Mouse (Mus musculus): ENCODE measurements around the gene Sik3. TPM values are rescaled to one million over a fixed set of nuclear protein-coding genes. Genes with fewer than 3 reads are reported as not detected.
A peak's percentile ranks its signal among the peaks of the same experiment; 100 is the strongest.

The Sik3 gene
- polyA plus RNA-seq, 1 experiment from 2014 or later = 10.2 TPM

DNA sequence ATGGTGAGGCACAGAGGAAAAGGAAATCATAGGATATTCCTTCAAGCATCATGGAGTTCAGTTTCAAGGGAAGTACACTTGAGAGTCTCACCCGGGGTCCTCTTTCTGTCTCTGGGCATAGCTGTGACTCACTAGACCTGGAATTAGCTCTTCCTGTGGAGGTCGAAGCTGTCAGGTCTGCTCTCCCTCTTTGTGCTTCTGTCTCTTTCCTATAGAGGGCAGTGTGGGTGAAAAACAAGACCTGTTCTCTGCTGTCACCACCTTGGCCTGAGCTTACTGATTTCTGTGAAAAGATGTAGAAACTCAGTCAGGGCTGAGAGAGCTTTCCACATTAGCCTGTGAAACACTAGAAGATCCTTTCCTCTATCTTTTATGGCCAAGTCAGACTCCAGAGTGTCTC is 172.6 kb downstream of the Sik3 start:
- 35% methylated on average over 2 of the region's 2 CpGs for WGBS
- ATAC-seq (replicated peaks; ENCODE audit: low FRiP score) = no peak
- Histone ChIP-seq H3K27me3 (no peaks in the 10 kb centered on the region), H3K9me3 (replicated peaks) (no peaks in the 10 kb centered on the region), H3K4me1 (peaks cover 20% of the 10 kb centered on the region; the same call in 1 of the 2 replicates), H3K36me3 (peaks cover 18% of the 10 kb centered on the region), H3K4me2 (no peak overlapping the region), H3K9ac (no peak overlapping the region), H3K4me3 (replicated peaks) (no peak overlapping the region), H3K27ac (peak overlapping the region; percentile 72)

DNA sequence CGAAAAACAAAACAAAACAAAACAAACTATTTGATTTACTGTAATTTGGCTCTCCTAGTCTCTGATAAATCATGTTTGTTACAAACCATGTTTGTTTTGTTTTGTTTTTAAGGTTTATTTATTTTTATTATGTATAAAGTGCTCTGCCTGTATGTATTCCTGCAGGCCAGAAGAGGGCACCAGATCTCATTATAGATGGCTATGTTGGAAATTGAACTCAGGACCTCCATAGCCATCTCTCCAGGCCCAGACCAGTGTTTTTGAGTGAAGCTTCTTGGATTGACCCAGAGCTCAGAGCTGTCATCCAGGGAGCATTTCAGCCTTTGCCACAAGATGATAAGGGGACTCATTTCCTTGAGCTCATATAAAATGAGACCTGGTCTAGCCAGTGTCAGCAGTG is 173.8 kb downstream of the Sik3 start:
- WGBS = 66% methylated on average over 1 of the region's 1 CpGs
- Histone ChIP-seq H3K9me3 (replicated peaks) (no peaks in the 10 kb centered on the region), H3K4me3 (replicated peaks) (no peak overlapping the region), H3K9ac (no peak overlapping the region), H3K4me2 (no peak overlapping the region), H3K4me1 (peaks cover 23% of the 10 kb centered on the region), H3K27me3 (no peaks in the 10 kb centered on the region), H3K27ac (no peak overlapping the region), H3K36me3 (peaks cover 14% of the 10 kb centered on the region)
- ATAC-seq (replicated peaks; ENCODE audit: low FRiP score) = no peak

- Histone ChIP-seq H3K36me3 (peaks cover 14% of the 10 kb centered on the region), H3K27ac (no peak overlapping the region), H3K4me3 (replicated peaks) (no peak overlapping the region), H3K9me3 (replicated peaks) (no peaks in the 10 kb centered on the region), H3K4me2 (no peak overlapping the region), H3K27me3 (no peaks in the 10 kb centered on the region), H3K4me1 (peaks cover 23% of the 10 kb centered on the region), H3K9ac (no peak overlapping the region)
- WGBS = 83% methylated on average over 4 of the region's 4 CpGs
- ATAC-seq (replicated peaks; ENCODE audit: low FRiP score) = no peak
These were observed 175.8 kb downstream of the Sik3 start for GRCm38 (mm10) chr9:46188370-46188769.

DNA sequence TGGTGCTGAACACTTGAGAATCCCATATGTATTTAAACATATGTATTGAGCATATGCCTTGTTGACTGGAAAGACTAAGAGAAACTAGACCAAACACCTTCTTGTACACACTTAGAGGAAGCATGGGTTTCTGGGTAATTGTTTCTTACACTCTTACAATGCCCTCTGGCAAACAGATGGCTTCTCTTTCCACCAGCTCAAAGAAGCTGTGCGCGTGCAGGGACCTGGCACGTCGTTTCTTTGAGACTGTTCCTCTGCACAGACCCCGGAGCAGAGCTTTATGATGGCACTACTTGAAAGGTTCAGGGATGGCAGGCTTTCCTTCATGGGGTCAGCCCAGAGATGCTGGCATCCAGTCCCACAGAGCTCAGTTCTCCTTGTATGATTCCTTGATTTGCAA is 176.3 kb downstream of the Sik3 start:
- Histone ChIP-seq H3K36me3 (peaks cover 14% of the 10 kb centered on the region), H3K9ac (no peak overlapping the region), H3K9me3 (replicated peaks) (no peaks in the 10 kb centered on the region), H3K27me3 (no peaks in the 10 kb centered on the region), H3K4me2 (no peak overlapping the region), H3K4me1 (peaks cover 20% of the 10 kb centered on the region), H3K4me3 (replicated peaks) (no peak overlapping the region), H3K27ac (no peak overlapping the region)
- ATAC-seq (replicated peaks; ENCODE audit: low FRiP score) = no peak
- WGBS = 80% methylated on average over 5 of the region's 5 CpGs

- H3K9ac ChIP-seq = no peak overlapping the region
- no peak overlapping the region for H3K4me2 ChIP-seq
- H3K27ac ChIP-seq = no peak overlapping the region
- WGBS = 87% methylated on average over 10 of the region's 10 CpGs
- no peaks in the 10 kb centered on the region for H3K27me3 ChIP-seq
- ATAC-seq (replicated peaks; ENCODE audit: low FRiP score) = no peak
- no peaks in the 10 kb centered on the region for H3K9me3 ChIP-seq (replicated peaks)
- peaks cover 17% of the 10 kb centered on the region for H3K4me1 ChIP-seq
- peaks cover 14% of the 10 kb centered on the region for H3K36me3 ChIP-seq
- no peak overlapping the region for H3K4me3 ChIP-seq (replicated peaks)
These were observed 176.8 kb downstream of the Sik3 start for GRCm38 (mm10) chr9:46189381-46189780.

GRCm38 (mm10) chr9:46191234-46191633 is 178.6 kb downstream of the Sik3 start:
- 51% methylated on average over 8 of the region's 8 CpGs for WGBS
- Histone ChIP-seq H3K36me3 (peaks cover 24% of the 10 kb centered on the region), H3K9me3 (replicated peaks) (no peaks in the 10 kb centered on the region), H3K9ac (no peak overlapping the region), H3K4me3 (replicated peaks) (no peak overlapping the region), H3K27ac (0 out of 2 replicates have a peak overlapping the region, but pooled peaks have one; percentile 27), H3K4me2 (no peak overlapping the region), H3K4me1 (peaks cover 6% of the 10 kb centered on the region; the same call in 1 of the 2 replicates), H3K27me3 (no peaks in the 10 kb centered on the region)
- ATAC-seq (replicated peaks; ENCODE audit: low FRiP score) = no peak

DNA sequence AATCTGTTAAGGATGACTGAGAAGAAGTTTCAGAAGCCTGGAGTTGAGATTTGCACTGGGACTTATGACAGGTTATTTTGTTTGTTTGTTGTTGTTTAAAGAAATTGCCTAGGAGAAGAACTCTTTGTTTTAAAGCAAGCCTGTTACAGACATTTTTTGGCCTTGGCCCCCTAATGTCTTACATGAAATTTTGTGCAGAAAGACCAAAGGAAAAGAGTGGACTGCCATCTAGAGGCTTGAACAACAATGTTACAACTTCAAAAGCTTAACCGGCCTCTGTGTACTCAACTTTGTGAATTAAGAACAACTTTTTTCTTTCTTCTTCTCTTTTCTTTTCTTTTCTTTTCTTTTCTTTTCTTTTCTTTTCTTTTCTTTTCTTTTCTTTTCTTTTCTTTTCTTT is 179.0 kb downstream of the Sik3 start:
- H3K36me3 ChIP-seq = peaks cover 26% of the 10 kb centered on the region
- H3K27ac ChIP-seq = no peak overlapping the region
- H3K4me2 ChIP-seq = no peak overlapping the region
- H3K27me3 ChIP-seq = no peaks in the 10 kb centered on the region
- H3K4me3 ChIP-seq (replicated peaks) = no peak overlapping the region
- no peak overlapping the region for H3K9ac ChIP-seq
- no peak for ATAC-seq (replicated peaks; ENCODE audit: low FRiP score)
- 29% methylated on average over 1 of the region's 1 CpGs for WGBS
- peaks cover 6% of the 10 kb centered on the region; the same call in 1 of the 2 replicates for H3K4me1 ChIP-seq
- H3K9me3 ChIP-seq (replicated peaks) = no peaks in the 10 kb centered on the region

DNA sequence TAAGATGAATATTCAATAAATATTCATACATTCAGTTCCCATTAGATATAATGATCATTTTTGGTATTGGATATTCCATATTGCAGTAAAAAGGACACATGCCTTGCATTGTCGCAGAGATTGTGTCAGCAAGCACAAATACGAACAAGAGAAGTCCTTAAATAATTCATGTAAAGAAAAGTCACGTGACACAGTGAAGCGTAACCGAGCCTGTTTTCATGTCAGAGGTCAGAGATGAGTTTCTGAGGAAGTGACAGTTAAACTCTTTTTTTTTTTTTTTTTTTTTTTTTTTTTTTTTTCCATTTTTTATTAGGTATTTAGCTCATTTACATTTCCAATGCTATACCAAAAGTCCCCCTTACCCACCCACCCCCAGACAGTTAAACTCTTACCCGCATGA is 180.0 kb downstream of the Sik3 start:
- no peak for ATAC-seq (replicated peaks; ENCODE audit: low FRiP score)
- H3K4me2 ChIP-seq = no peak overlapping the region
- peaks cover 33% of the 10 kb centered on the region for H3K36me3 ChIP-seq
- no peak overlapping the region for H3K9ac ChIP-seq
- H3K4me1 ChIP-seq = peaks cover 6% of the 10 kb centered on the region; the same call in 1 of the 2 replicates
- no peaks in the 10 kb centered on the region for H3K9me3 ChIP-seq (replicated peaks)
- H3K27me3 ChIP-seq = no peaks in the 10 kb centered on the region
- no peak overlapping the region for H3K27ac ChIP-seq
- H3K4me3 ChIP-seq (replicated peaks) = no peak overlapping the region
- 83% methylated on average over 6 of the region's 6 CpGs for WGBS

DNA sequence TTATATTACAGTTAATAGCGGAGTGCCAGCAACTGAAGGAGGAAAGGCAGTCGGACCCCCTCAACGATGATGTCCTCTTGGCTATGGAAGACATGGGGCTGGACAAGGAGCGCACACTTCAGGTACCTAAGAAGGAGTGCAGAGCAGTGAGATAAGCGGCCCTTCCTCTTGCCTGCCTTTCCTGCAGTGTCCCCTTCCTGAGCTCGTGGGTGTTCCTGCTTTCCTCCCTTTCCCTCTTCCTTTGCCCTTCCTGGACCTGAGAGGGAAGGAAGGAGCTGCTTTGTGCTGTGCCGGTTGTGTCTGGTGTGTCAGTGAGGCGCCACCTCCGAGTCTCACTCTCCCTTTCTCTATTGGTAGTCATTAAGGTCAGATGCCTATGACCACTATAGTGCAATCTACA is 182.2 kb downstream of the Sik3 start:
- Histone ChIP-seq H3K4me2 (no peak overlapping the region), H3K27me3 (no peaks in the 10 kb centered on the region), H3K9ac (no peak overlapping the region), H3K4me3 (replicated peaks) (no peak overlapping the region), H3K36me3 (peaks cover 53% of the 10 kb centered on the region), H3K9me3 (replicated peaks) (no peaks in the 10 kb centered on the region), H3K4me1 (peaks cover 6% of the 10 kb centered on the region; the same call in 1 of the 2 replicates), H3K27ac (no peak overlapping the region)
- no peak for ATAC-seq (replicated peaks; ENCODE audit: low FRiP score)
- WGBS = 75% methylated on average over 9 of the region's 9 CpGs

- H3K4me1 ChIP-seq = no peaks in the 10 kb centered on the region
- no peak for ATAC-seq (replicated peaks; ENCODE audit: low FRiP score)
- no peaks in the 10 kb centered on the region for H3K27me3 ChIP-seq
- 0 out of 2 replicates have a peak overlapping the region, but pooled peaks have one; percentile 18 for H3K27ac ChIP-seq
- WGBS = 74% methylated on average over 12 of the region's 12 CpGs
- H3K9me3 ChIP-seq (replicated peaks) = no peaks in the 10 kb centered on the region
- H3K4me2 ChIP-seq = no peak overlapping the region
- H3K4me3 ChIP-seq (replicated peaks) = no peak overlapping the region
- peaks cover 70% of the 10 kb centered on the region for H3K36me3 ChIP-seq
- H3K9ac ChIP-seq = no peak overlapping the region
These were observed 184.1 kb downstream of the Sik3 start for GRCm38 (mm10) chr9:46196699-46197169.

GRCm38 (mm10) chr9:46198461-46198860 is 185.8 kb downstream of the Sik3 start:
- H3K9me3 ChIP-seq (replicated peaks) = no peaks in the 10 kb centered on the region
- H3K36me3 ChIP-seq = peaks cover 83% of the 10 kb centered on the region
- H3K27ac ChIP-seq = no peak overlapping the region
- no peaks in the 10 kb centered on the region for H3K27me3 ChIP-seq
- H3K4me3 ChIP-seq (replicated peaks) = no peak overlapping the region
- no peak overlapping the region for H3K9ac ChIP-seq
- ATAC-seq (replicated peaks; ENCODE audit: low FRiP score) = no peak
- H3K4me1 ChIP-seq = no peaks in the 10 kb centered on the region
- no peak overlapping the region for H3K4me2 ChIP-seq
- 95% methylated on average over 9 of the region's 9 CpGs for WGBS

- 85% methylated on average over 7 of the region's 7 CpGs for WGBS
- ATAC-seq (replicated peaks; ENCODE audit: low FRiP score) = no peak
- Histone ChIP-seq H3K27ac (no peak overlapping the region), H3K9me3 (replicated peaks) (no peaks in the 10 kb centered on the region), H3K4me1 (no peaks in the 10 kb centered on the region), H3K4me3 (replicated peaks) (no peak overlapping the region), H3K27me3 (no peaks in the 10 kb centered on the region), H3K4me2 (no peak overlapping the region), H3K36me3 (peaks cover 88% of the 10 kb centered on the region), H3K9ac (no peak overlapping the region)
These were observed 186.3 kb downstream of the Sik3 start for GRCm38 (mm10) chr9:46198936-46199335.

DNA sequence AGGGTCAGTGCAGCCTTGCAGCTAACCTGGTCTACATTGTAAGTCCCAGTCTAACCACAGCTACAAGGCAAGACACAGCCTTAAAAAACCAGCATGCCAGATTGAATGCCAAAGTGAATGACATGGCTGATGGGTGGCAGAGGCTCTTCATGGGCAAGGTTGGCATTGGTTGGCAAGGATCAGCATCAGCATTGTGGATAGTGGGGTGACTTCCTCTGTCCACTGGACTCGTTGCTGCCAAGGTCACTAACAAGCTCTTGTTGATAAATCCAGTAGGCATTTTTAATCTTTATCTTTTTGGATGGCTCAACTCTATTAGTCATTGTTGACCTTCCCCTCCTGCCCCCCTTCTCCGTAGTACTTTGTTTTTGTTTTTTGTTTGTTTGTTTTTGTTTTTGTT is 187.0 kb downstream of the Sik3 start:
- H3K4me1 ChIP-seq = no peaks in the 10 kb centered on the region
- H3K9me3 ChIP-seq (replicated peaks) = no peaks in the 10 kb centered on the region
- no peak overlapping the region for H3K4me2 ChIP-seq
- 88% methylated on average over 2 of the region's 2 CpGs for WGBS
- peaks cover 92% of the 10 kb centered on the region for H3K36me3 ChIP-seq
- H3K4me3 ChIP-seq (replicated peaks) = no peak overlapping the region
- no peaks in the 10 kb centered on the region for H3K27me3 ChIP-seq
- H3K27ac ChIP-seq = no peak overlapping the region
- no peak overlapping the region for H3K9ac ChIP-seq
- no peak for ATAC-seq (replicated peaks; ENCODE audit: low FRiP score)

All from kidney, embryonic 15.5 days (tissue).